Mouse (Mus musculus): ENCODE measurements at regions not wholly inside any gene's neighbourhood (a gene's known extent, or its start where the extent isn't known, plus 50 kb on each side); places are given as distances from the start of the nearest gene placed in this dataset.

GRCm38 (mm10) chr11:38618707-38619106 is 1382.9 kb upstream of the Tenm2 start:
- H3K4me3 ChIP-seq (replicated peaks; ENCODE audit: low read length) = no peak overlapping the region
- H3K27me3 ChIP-seq (ENCODE audit: insufficient read depth, low read length) = no peaks in the 10 kb centered on the region
- TF ChIP-seq NANOG (IDR thresholded peaks at IDR 0.05; ENCODE audit: borderline replicate concordance, low read length) (no peak), POU5F1 (IDR thresholded peaks at IDR 0.05; ENCODE audit: borderline replicate concordance, low read length) (no peak), CTCF (conservative IDR thresholded peaks at IDR 0.05; ENCODE audit: low read length) (no peak)
- no peaks in the 10 kb centered on the region for H3K4me1 ChIP-seq (replicated peaks; ENCODE audit: low read depth, low read length)
- H3K36me3 ChIP-seq (ENCODE audit: insufficient read depth, low read length) = no peaks in the 10 kb centered on the region
- H3K9me3 ChIP-seq (ENCODE audit: low read length) = no peaks in the 10 kb centered on the region

GRCm38 (mm10) chr11:38600971-38601370 is 1365.2 kb upstream of the Tenm2 start:
- Histone ChIP-seq H3K36me3 (ENCODE audit: insufficient read depth, low read length) (no peaks in the 10 kb centered on the region), H3K4me3 (replicated peaks; ENCODE audit: low read length) (no peak overlapping the region), H3K9me3 (ENCODE audit: low read length) (no peaks in the 10 kb centered on the region), H3K4me1 (replicated peaks; ENCODE audit: low read depth, low read length) (no peaks in the 10 kb centered on the region), H3K27me3 (ENCODE audit: insufficient read depth, low read length) (no peaks in the 10 kb centered on the region)
- TF ChIP-seq NANOG (IDR thresholded peaks at IDR 0.05; ENCODE audit: borderline replicate concordance, low read length) (no peak), CTCF (conservative IDR thresholded peaks at IDR 0.05; ENCODE audit: low read length) (no peak), POU5F1 (IDR thresholded peaks at IDR 0.05; ENCODE audit: borderline replicate concordance, low read length) (no peak)

- Histone ChIP-seq H3K9me3 (ENCODE audit: low read length) (no peaks in the 10 kb centered on the region), H3K27me3 (ENCODE audit: insufficient read depth, low read length) (no peaks in the 10 kb centered on the region), H3K4me1 (replicated peaks; ENCODE audit: low read depth, low read length) (no peaks in the 10 kb centered on the region), H3K4me3 (replicated peaks; ENCODE audit: low read length) (no peak overlapping the region), H3K36me3 (ENCODE audit: insufficient read depth, low read length) (no peaks in the 10 kb centered on the region)
- TF ChIP-seq POU5F1 (IDR thresholded peaks at IDR 0.05; ENCODE audit: borderline replicate concordance, low read length) = no peak
- TF ChIP-seq NANOG (IDR thresholded peaks at IDR 0.05; ENCODE audit: borderline replicate concordance, low read length) = no peak
- no peak for TF ChIP-seq CTCF (conservative IDR thresholded peaks at IDR 0.05; ENCODE audit: low read length)
Measured at GRCm38 (mm10) chr11:38568515-38568914, 1332.8 kb upstream of the Tenm2 start.

GRCm38 (mm10) chr11:38543893-38544292 is 1308.1 kb upstream of the Tenm2 start:
- Histone ChIP-seq H3K4me1 (replicated peaks; ENCODE audit: low read depth, low read length) (no peaks in the 10 kb centered on the region), H3K36me3 (ENCODE audit: insufficient read depth, low read length) (no peaks in the 10 kb centered on the region), H3K9me3 (ENCODE audit: low read length) (no peaks in the 10 kb centered on the region), H3K4me3 (replicated peaks; ENCODE audit: low read length) (no peak overlapping the region), H3K27me3 (ENCODE audit: insufficient read depth, low read length) (0 out of 2 replicates have a peak, but pooled peaks cover 3% of the 10 kb centered on the region)
- no peak for TF ChIP-seq NANOG (IDR thresholded peaks at IDR 0.05; ENCODE audit: borderline replicate concordance, low read length)
- TF ChIP-seq CTCF (conservative IDR thresholded peaks at IDR 0.05; ENCODE audit: low read length) = peak; percentile 11
- no peak for TF ChIP-seq POU5F1 (IDR thresholded peaks at IDR 0.05; ENCODE audit: borderline replicate concordance, low read length)

- no peaks in the 10 kb centered on the region for H3K9me3 ChIP-seq (ENCODE audit: low read length)
- H3K4me3 ChIP-seq (replicated peaks; ENCODE audit: low read length) = no peak overlapping the region
- no peak for TF ChIP-seq CTCF (conservative IDR thresholded peaks at IDR 0.05; ENCODE audit: low read length)
- no peak for TF ChIP-seq POU5F1 (IDR thresholded peaks at IDR 0.05; ENCODE audit: borderline replicate concordance, low read length)
- no peak for TF ChIP-seq NANOG (IDR thresholded peaks at IDR 0.05; ENCODE audit: borderline replicate concordance, low read length)
- H3K4me1 ChIP-seq (replicated peaks; ENCODE audit: low read depth, low read length) = no peaks in the 10 kb centered on the region
- no peaks in the 10 kb centered on the region for H3K36me3 ChIP-seq (ENCODE audit: insufficient read depth, low read length)
- 0 out of 2 replicates have a peak, but pooled peaks cover 2% of the 10 kb centered on the region for H3K27me3 ChIP-seq (ENCODE audit: insufficient read depth, low read length)
Measured at GRCm38 (mm10) chr11:38540097-38540496, 1304.3 kb upstream of the Tenm2 start.

- Histone ChIP-seq H3K36me3 (ENCODE audit: insufficient read depth, low read length) (no peaks in the 10 kb centered on the region), H3K27me3 (ENCODE audit: insufficient read depth, low read length) (no peaks in the 10 kb centered on the region), H3K9me3 (ENCODE audit: low read length) (no peaks in the 10 kb centered on the region), H3K4me3 (replicated peaks; ENCODE audit: low read length) (no peak overlapping the region), H3K4me1 (replicated peaks; ENCODE audit: low read depth, low read length) (no peaks in the 10 kb centered on the region)
- TF ChIP-seq NANOG (IDR thresholded peaks at IDR 0.05; ENCODE audit: borderline replicate concordance, low read length) (no peak), POU5F1 (IDR thresholded peaks at IDR 0.05; ENCODE audit: borderline replicate concordance, low read length) (no peak), CTCF (conservative IDR thresholded peaks at IDR 0.05; ENCODE audit: low read length) (no peak)
Measured at GRCm38 (mm10) chr11:38532282-38532681, 1296.5 kb upstream of the Tenm2 start.

- H3K36me3 ChIP-seq (ENCODE audit: insufficient read depth, low read length) = no peaks in the 10 kb centered on the region
- H3K9me3 ChIP-seq (ENCODE audit: low read length) = no peaks in the 10 kb centered on the region
- H3K4me3 ChIP-seq (replicated peaks; ENCODE audit: low read length) = no peak overlapping the region
- H3K27me3 ChIP-seq (ENCODE audit: insufficient read depth, low read length) = no peaks in the 10 kb centered on the region
- TF ChIP-seq NANOG (IDR thresholded peaks at IDR 0.05; ENCODE audit: borderline replicate concordance, low read length) = no peak
- TF ChIP-seq POU5F1 (IDR thresholded peaks at IDR 0.05; ENCODE audit: borderline replicate concordance, low read length) = no peak
- TF ChIP-seq CTCF (conservative IDR thresholded peaks at IDR 0.05; ENCODE audit: low read length) = no peak
- H3K4me1 ChIP-seq (replicated peaks; ENCODE audit: low read depth, low read length) = no peaks in the 10 kb centered on the region
Measured at GRCm38 (mm10) chr11:38509676-38510075, 1273.9 kb upstream of the Tenm2 start.

- Histone ChIP-seq H3K4me1 (replicated peaks; ENCODE audit: low read depth, low read length) (no peaks in the 10 kb centered on the region), H3K4me3 (replicated peaks; ENCODE audit: low read length) (no peak overlapping the region), H3K9me3 (ENCODE audit: low read length) (no peaks in the 10 kb centered on the region), H3K36me3 (ENCODE audit: insufficient read depth, low read length) (no peaks in the 10 kb centered on the region), H3K27me3 (ENCODE audit: insufficient read depth, low read length) (no peaks in the 10 kb centered on the region)
- TF ChIP-seq POU5F1 (IDR thresholded peaks at IDR 0.05; ENCODE audit: borderline replicate concordance, low read length) (no peak), NANOG (IDR thresholded peaks at IDR 0.05; ENCODE audit: borderline replicate concordance, low read length) (no peak), CTCF (conservative IDR thresholded peaks at IDR 0.05; ENCODE audit: low read length) (no peak)
Measured at GRCm38 (mm10) chr11:38464239-38464596, 1228.5 kb upstream of the Tenm2 start.

GRCm38 (mm10) chr11:38463568-38464238 is 1227.9 kb upstream of the Tenm2 start:
- Histone ChIP-seq H3K4me1 (replicated peaks; ENCODE audit: low read depth, low read length) (no peaks in the 10 kb centered on the region), H3K36me3 (ENCODE audit: insufficient read depth, low read length) (no peaks in the 10 kb centered on the region), H3K9me3 (ENCODE audit: low read length) (no peaks in the 10 kb centered on the region), H3K4me3 (replicated peaks; ENCODE audit: low read length) (no peak overlapping the region), H3K27me3 (ENCODE audit: insufficient read depth, low read length) (no peaks in the 10 kb centered on the region)
- TF ChIP-seq CTCF (conservative IDR thresholded peaks at IDR 0.05; ENCODE audit: low read length) = no peak
- TF ChIP-seq NANOG (IDR thresholded peaks at IDR 0.05; ENCODE audit: borderline replicate concordance, low read length) = no peak
- no peak for TF ChIP-seq POU5F1 (IDR thresholded peaks at IDR 0.05; ENCODE audit: borderline replicate concordance, low read length)
